Mouse (Mus musculus) stomach, postnatal 0 days (tissue): ENCODE measurements around the gene Rfesd.

Source experiments
- CTCF ChIP-seq: IDR thresholded peaks from 2 replicates; pipeline ENCODE4 v1.5.1; 2016; ENCODE audit warnings: antibody characterized with exemption, low read depth, mild to moderate bottlenecking, moderate library complexity
- EP300 ChIP-seq: optimal IDR thresholded peaks from 2 replicates; pipeline ENCODE3; 2016; ENCODE audit warnings: antibody characterized with exemption

GRCm38 (mm10) chr13:76063548-76063947 lies 45.0 kb upstream of the Rfesd start:
- TF ChIP-seq EP300: no peak
- TF ChIP-seq CTCF: no peak
